Mouse (Mus musculus): ENCODE data around the gene Olfr279. TPM values are rescaled to one million over a fixed set of nuclear protein-coding genes. Genes with fewer than 3 reads are reported as not detected.

Olfr279 gene
- polyA plus RNA-seq, 1 experiment from 2014 or later = not detected

GRCm38 (mm10) chr15:98475382-98475781 lies 16.8 kb upstream of the Olfr279 start:
- no peaks in the 10 kb centered on the region for H3K4me1 ChIP-seq (ENCODE audit: insufficient read depth)
- WGBS (ENCODE audit: insufficient replicate concordance) = 44% methylated on average over 10 of the region's 10 CpGs
- H3K9ac ChIP-seq (replicated peaks) = no peak overlapping the region
- no peak for TF ChIP-seq EP300 (IDR thresholded peaks at IDR 0.05; ENCODE audit: low read depth)
- TF ChIP-seq CTCF (IDR thresholded peaks at IDR 0.05; ENCODE audit: low read depth) = peak; percentile 68
- H3K9me3 ChIP-seq (ENCODE audit: low read length) = no peaks in the 10 kb centered on the region
- DNase-seq = peak; percentile 51
- H3K27me3 ChIP-seq (ENCODE audit: insufficient read depth, low read length) = no peaks in the 10 kb centered on the region
- H3K4me3 ChIP-seq (ENCODE audit: low read depth, low read length) = no peak overlapping the region
- H3K27ac ChIP-seq (ENCODE audit: low read depth) = no peak overlapping the region
- no peak overlapping the region for H3K4me2 ChIP-seq (ENCODE audit: low read depth, low read length)
- H3K36me3 ChIP-seq (replicated peaks; ENCODE audit: insufficient read depth, low read length) = no peaks in the 10 kb centered on the region
- ATAC-seq = no peak

- no peak for ATAC-seq
Measured at GRCm38 (mm10) chr15:98476281-98476680, 15.9 kb upstream of the Olfr279 start.

GRCm38 (mm10) chr15:98479568-98480102 lies 12.6 kb upstream of the Olfr279 start:
- 0 out of 2 replicates have a peak, but pooled peaks cover 4% of the 10 kb centered on the region for H3K4me1 ChIP-seq (ENCODE audit: insufficient read depth)
- H3K9ac ChIP-seq (replicated peaks) = no peak overlapping the region
- TF ChIP-seq EP300 (IDR thresholded peaks at IDR 0.05; ENCODE audit: low read depth) (no peak), CTCF (IDR thresholded peaks at IDR 0.05; ENCODE audit: low read depth) (no peak)
- no peak overlapping the region for H3K27ac ChIP-seq (ENCODE audit: low read depth)
- H3K4me3 ChIP-seq (ENCODE audit: low read depth, low read length) = no peak overlapping the region
- DNase-seq (no peak), ATAC-seq (no peak)
- WGBS (ENCODE audit: insufficient replicate concordance) = 60% methylated on average over 7 of the region's 7 CpGs
- no peaks in the 10 kb centered on the region for H3K36me3 ChIP-seq (replicated peaks; ENCODE audit: insufficient read depth, low read length)
- H3K27me3 ChIP-seq (ENCODE audit: insufficient read depth, low read length) = no peaks in the 10 kb centered on the region
- H3K9me3 ChIP-seq (ENCODE audit: low read length) = no peaks in the 10 kb centered on the region
- H3K4me2 ChIP-seq (ENCODE audit: low read depth, low read length) = no peak overlapping the region

More at GRCm38 (mm10) chr15:98476281-98476680, 15.9 kb upstream of the Olfr279 start:
- Histone ChIP-seq H3K36me3 (replicated peaks; ENCODE audit: insufficient read depth, low read length) (no peaks in the 10 kb centered on the region), H3K4me3 (ENCODE audit: low read depth, low read length) (no peak overlapping the region), H3K4me2 (ENCODE audit: low read depth, low read length) (no peak overlapping the region), H3K9ac (replicated peaks) (no peak overlapping the region), H3K27ac (ENCODE audit: low read depth) (no peak overlapping the region), H3K4me1 (ENCODE audit: insufficient read depth) (no peaks in the 10 kb centered on the region), H3K27me3 (ENCODE audit: insufficient read depth, low read length) (no peaks in the 10 kb centered on the region), H3K9me3 (ENCODE audit: low read length) (no peaks in the 10 kb centered on the region)
- DNase-seq = no peak
- WGBS (ENCODE audit: insufficient replicate concordance) = 72% methylated on average over 5 of the region's 5 CpGs
- TF ChIP-seq CTCF (IDR thresholded peaks at IDR 0.05; ENCODE audit: low read depth) (no peak), EP300 (IDR thresholded peaks at IDR 0.05; ENCODE audit: low read depth) (no peak)

- no peaks in the 10 kb centered on the region for H3K36me3 ChIP-seq (replicated peaks; ENCODE audit: insufficient read depth, low read length)
- no peaks in the 10 kb centered on the region for H3K27me3 ChIP-seq (ENCODE audit: insufficient read depth, low read length)
- DNase-seq (no peak), ATAC-seq (no peak)
- peak within 1 kb of the TSS; percentile 13; the same call in 1 of the 2 replicates for H3K27ac ChIP-seq (ENCODE audit: low read depth)
- 0 out of 2 replicates have a peak, but pooled peaks cover 4% of the 10 kb centered on the region for H3K4me1 ChIP-seq (ENCODE audit: insufficient read depth)
- no peak within 1 kb of the TSS for H3K4me3 ChIP-seq (ENCODE audit: low read depth, low read length)
- no peak within 1 kb of the TSS for H3K4me2 ChIP-seq (ENCODE audit: low read depth, low read length)
- TF ChIP-seq EP300 (IDR thresholded peaks at IDR 0.05; ENCODE audit: low read depth) = no peak
- no peak for TF ChIP-seq CTCF (IDR thresholded peaks at IDR 0.05; ENCODE audit: low read depth)
- no peaks in the 10 kb centered on the region for H3K9me3 ChIP-seq (ENCODE audit: low read length)
- WGBS (ENCODE audit: insufficient replicate concordance) = 53% methylated on average over 3 of the region's 3 CpGs
- no peak within 1 kb of the TSS for H3K9ac ChIP-seq (replicated peaks)
Measured at GRCm38 (mm10) chr15:98482701-98483100, 9.5 kb upstream of the Olfr279 start, which contains the start of gene Lalba. TSS of gene Lalba (minus strand) at chr15:98482721.

DNA sequence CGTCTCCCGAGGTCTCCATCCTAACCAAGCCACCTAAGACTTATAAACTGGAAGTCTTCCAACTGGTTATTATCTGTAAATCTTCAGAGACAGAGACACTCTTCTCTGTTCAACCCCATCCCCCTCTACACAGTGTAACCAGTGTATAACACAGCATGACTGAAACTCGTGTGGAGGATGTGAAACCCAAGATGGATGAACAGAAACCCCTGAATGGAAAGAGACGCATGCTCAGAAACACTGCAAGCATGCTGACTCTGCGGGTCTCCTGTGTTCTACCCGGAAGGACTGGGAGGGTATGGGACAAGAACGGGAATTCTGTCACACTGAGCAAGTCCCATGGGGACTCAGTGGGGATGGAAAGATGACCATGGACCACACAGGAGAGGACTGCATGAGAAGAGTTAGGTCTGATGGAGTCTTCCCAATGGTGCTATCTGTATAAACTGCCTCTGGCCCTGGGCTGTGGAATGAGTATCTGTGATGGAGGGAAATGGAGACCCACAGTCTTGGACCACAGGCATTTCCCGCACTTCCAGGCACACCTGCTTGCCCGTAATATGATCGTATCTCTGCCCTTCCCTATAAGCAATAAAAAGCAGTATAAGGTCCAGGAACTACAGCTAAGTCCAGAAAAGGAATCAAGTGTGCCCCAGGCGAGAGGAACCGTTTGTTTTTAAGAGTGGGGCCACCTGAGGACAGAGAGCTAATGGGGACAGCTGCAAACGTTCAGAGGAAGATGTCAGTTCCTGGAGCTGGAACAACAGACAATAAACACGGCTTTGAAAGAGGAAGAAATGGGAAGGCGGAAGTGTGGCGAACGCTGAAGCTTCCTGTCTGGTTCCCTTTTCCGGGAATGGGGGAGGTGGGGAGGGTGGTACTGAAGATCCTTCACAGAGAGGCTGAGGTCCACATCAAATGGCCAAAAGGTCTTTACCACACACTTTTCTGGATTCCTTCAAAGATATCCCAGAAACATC lies 8.0 kb upstream of the Olfr279 start:
- WGBS (ENCODE audit: insufficient replicate concordance) = 40% methylated on average over 18 of the region's 18 CpGs
- no peak overlapping the region for H3K9ac ChIP-seq (replicated peaks)
- no peaks in the 10 kb centered on the region for H3K27me3 ChIP-seq (ENCODE audit: insufficient read depth, low read length)
- no peaks in the 10 kb centered on the region for H3K36me3 ChIP-seq (replicated peaks; ENCODE audit: insufficient read depth, low read length)
- peak; percentile 77 for ATAC-seq
- TF ChIP-seq CTCF (IDR thresholded peaks at IDR 0.05; ENCODE audit: low read depth) = no peak
- peak; percentile 13; the same call in 1 of the 2 replicates for TF ChIP-seq EP300 (IDR thresholded peaks at IDR 0.05; ENCODE audit: low read depth)
- DNase-seq = peak; percentile 29
- peak overlapping the region; percentile 22; the same call in 1 of the 2 replicates for H3K4me2 ChIP-seq (ENCODE audit: low read depth, low read length)
- no peaks in the 10 kb centered on the region for H3K9me3 ChIP-seq (ENCODE audit: low read length)
- no peak overlapping the region for H3K4me3 ChIP-seq (ENCODE audit: low read depth, low read length)
- H3K27ac ChIP-seq (ENCODE audit: low read depth) = peak overlapping the region; percentile 85
- 0 out of 2 replicates have a peak, but pooled peaks cover 4% of the 10 kb centered on the region for H3K4me1 ChIP-seq (ENCODE audit: insufficient read depth)

DNA sequence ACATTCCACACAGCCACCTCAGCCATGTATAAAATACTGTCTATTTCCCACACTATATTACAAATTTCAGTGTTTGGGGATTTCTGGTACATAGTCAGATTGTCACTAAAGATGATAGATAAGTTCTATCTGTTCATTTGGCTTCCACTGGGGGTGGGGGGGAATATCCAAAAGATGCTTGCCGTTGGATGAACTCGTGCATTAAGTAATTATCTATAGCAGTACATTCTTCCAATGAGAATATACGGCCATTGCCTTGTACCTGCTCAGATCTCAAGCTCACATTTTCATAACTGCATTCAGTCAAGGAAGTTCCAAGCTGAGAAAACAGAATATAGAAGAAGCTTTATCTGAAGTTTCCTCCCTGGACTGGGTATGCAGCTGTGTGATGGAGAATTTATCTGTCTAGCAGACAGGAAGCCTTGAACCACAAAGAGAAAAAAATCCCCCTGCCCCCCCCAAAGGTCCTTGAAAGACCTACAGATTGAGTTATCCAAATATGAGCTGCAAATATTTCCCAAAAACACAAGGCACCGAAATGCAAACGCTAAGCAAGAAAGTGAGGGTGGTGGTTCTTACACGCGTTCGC lies 5.7 kb upstream of the Olfr279 start:
- ATAC-seq (no peak), DNase-seq (no peak)
- Histone ChIP-seq H3K9ac (replicated peaks) (no peak overlapping the region), H3K27me3 (ENCODE audit: insufficient read depth, low read length) (no peaks in the 10 kb centered on the region), H3K27ac (ENCODE audit: low read depth) (no peak overlapping the region), H3K4me1 (ENCODE audit: insufficient read depth) (0 out of 2 replicates have a peak, but pooled peaks cover 4% of the 10 kb centered on the region), H3K4me2 (ENCODE audit: low read depth, low read length) (no peak overlapping the region), H3K4me3 (ENCODE audit: low read depth, low read length) (no peak overlapping the region), H3K36me3 (replicated peaks; ENCODE audit: insufficient read depth, low read length) (no peaks in the 10 kb centered on the region), H3K9me3 (ENCODE audit: low read length) (no peaks in the 10 kb centered on the region)
- whole genome bisulfite sequencing (ENCODE audit: insufficient replicate concordance) = 60% methylated on average over 8 of the region's 8 CpGs
- TF ChIP-seq EP300 (IDR thresholded peaks at IDR 0.05; ENCODE audit: low read depth) (no peak), CTCF (IDR thresholded peaks at IDR 0.05; ENCODE audit: low read depth) (no peak)

Data from liver, postnatal 0 days (tissue).